Comparison of ENCODE assay signal across 9 mouse cellular contexts in genomic region chr16:88204400-88204799, GRCm38 (mm10).
DNase-seq lines count a peak whose midpoint lies in the region; ATAC-seq and TF ChIP-seq lines count a peak whose summit lies in the region.
"Had no signal": no experiment of that assay in that cellular context is flagged by ENCODE, and none has a peak within 500 bp of the region (broad histone marks: within the 10 kb centered on the region; RNA-seq: fewer than 3 reads in every experiment).

No protein-coding gene starts in this region.

- no peak overlapping the region for H3K4me3 ChIP-seq in cerebellum, adult 2 months (replicated peaks; ENCODE audit: insufficient read depth, low read depth, low read length)
- H3K4me3 ChIP-seq: liver, embryonic 15.5 days had no signal

- no peak for TF ChIP-seq POLR2A in cerebellum, adult 2 months (IDR thresholded peaks at IDR 0.05; ENCODE audit: borderline replicate concordance, insufficient read depth, low read length)

- no peaks in the 10 kb centered on the region for H3K27me3 ChIP-seq in cerebellum, adult 2 months (ENCODE audit: control insufficient read depth, insufficient read depth, low read length)
- no peaks in the 10 kb centered on the region for H3K27me3 ChIP-seq in splenic B cell, adult 2 months (ENCODE audit: control insufficient read depth, insufficient read depth, low read length, poor library complexity, severe bottlenecking)
- H3K27me3 ChIP-seq: liver, embryonic 15.5 days had no signal

- DNase-seq in cerebellum, adult 11-12 months: no peak
- DNase-seq in cerebellum, adult 2 months: peak; percentile 33 to 47
- DNase-seq in frontal cortex, adult 2 months (ENCODE audit: extremely low spot score in 1 of 2, low spot score in 1 of 2): peak; percentile 25 to 86
- peak; percentile 59 for DNase-seq in kidney, adult 18-20 months
- peak; percentile 63 for DNase-seq in left cerebral cortex, postnatal 4 days
- peak; percentile 29 for DNase-seq in naive thymus-derived CD4-positive, alpha-beta T cell, adult 2 months (ENCODE audit: low read depth)
- peak; percentile 11 for DNase-seq in splenic B cell, adult 2 months (ENCODE audit: low read depth, low spot score)

- 4% methylated on average over 5 of the region's 5 CpGs for WGBS in cerebellum, adult 2 months

- no peaks in the 10 kb centered on the region for H3K36me3 ChIP-seq in splenic B cell, adult 2 months (ENCODE audit: control insufficient read depth, insufficient read depth, low read length, poor library complexity, severe bottlenecking)
- H3K36me3 ChIP-seq: liver, embryonic 15.5 days had no signal

- TF ChIP-seq CTCF in cerebellum, adult 2 months (IDR thresholded peaks at IDR 0.05; ENCODE audit: borderline replicate concordance, insufficient read depth, low read depth, low read length): peak; percentile 82

- intact Hi-C loops in left cerebral cortex, postnatal 4 days (cut with DNase I): loop anchor here (10.0 kb wide), 1 partner anchor 460 kb away; no protein-coding TSS in a partner anchor

- no peaks in the 10 kb centered on the region for H3K4me1 ChIP-seq in cerebellum, adult 2 months (ENCODE audit: control insufficient read depth, insufficient read depth, low read length)
- H3K4me1 ChIP-seq: liver, embryonic 15.5 days had no signal

- H3K27ac ChIP-seq in cerebellum, adult 2 months (ENCODE audit: insufficient read depth, low read length): no peak overlapping the region
- H3K27ac ChIP-seq: liver, embryonic 15.5 days had no signal

- peak; percentile 61 for ATAC-seq in cerebellum, adult (ENCODE audit: insufficient number of reproducible peaks, low FRiP score, low TSS enrichment)
